Mouse (Mus musculus) MN1 (cell line): ENCODE measurements around the gene Cux1.
"Not testable (repeated sequence)": the region's sequence is repeated elsewhere in the genome, so short reads cannot be mapped to it uniquely, and the experiment has no call there.

Experiments used
- DNase-seq: peaks from one replicate; pipeline ENCODE4 v3.0.0-alpha.2; 2016; ENCODE audit warnings: low spot score

Cux1 gene

DNA sequence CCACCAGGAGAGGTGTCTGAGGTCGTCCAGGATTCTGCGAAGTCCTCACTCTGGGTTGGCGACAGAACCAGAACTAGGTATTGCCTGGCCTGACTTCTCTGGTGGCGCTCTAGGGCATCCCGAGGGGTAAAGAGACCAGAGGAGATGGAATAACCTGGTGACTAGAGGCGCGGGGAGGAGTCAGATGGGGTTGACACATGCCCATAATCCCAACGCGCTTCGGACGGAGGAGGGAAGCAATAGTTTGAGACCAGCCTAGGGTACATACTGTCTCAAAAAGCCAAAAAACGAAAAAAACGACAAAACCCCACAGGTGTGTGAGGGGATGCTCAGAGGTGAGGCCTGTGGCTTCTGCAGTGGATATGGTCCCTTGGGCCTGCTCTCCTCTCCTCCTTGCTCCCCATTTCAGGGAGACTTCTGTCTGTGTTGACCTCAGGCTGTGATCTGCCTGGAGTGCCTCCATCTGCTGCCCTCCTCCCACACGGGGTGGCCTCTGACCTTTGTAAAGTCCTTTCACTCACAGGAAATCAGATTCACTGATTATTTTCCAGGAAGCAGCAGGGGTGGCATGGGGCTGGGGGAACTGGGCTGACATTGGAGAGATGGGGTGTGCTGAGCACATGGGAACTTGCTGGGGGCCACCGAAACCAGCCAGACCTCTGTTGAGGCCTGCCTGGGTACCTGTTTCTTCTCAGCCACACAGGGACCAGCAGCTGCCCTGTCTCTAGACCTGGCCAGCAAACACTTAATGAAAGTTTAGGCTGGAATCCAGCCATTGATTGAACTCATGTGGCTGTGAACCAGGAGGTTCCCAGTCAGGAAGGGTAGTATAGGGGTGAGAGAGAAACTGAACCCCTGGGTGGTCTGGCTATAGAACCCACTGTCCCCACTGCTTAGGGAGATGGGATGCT is 321.5 kb downstream of the Cux1 start:
- peak; percentile 85 for DNase-seq

DNA sequence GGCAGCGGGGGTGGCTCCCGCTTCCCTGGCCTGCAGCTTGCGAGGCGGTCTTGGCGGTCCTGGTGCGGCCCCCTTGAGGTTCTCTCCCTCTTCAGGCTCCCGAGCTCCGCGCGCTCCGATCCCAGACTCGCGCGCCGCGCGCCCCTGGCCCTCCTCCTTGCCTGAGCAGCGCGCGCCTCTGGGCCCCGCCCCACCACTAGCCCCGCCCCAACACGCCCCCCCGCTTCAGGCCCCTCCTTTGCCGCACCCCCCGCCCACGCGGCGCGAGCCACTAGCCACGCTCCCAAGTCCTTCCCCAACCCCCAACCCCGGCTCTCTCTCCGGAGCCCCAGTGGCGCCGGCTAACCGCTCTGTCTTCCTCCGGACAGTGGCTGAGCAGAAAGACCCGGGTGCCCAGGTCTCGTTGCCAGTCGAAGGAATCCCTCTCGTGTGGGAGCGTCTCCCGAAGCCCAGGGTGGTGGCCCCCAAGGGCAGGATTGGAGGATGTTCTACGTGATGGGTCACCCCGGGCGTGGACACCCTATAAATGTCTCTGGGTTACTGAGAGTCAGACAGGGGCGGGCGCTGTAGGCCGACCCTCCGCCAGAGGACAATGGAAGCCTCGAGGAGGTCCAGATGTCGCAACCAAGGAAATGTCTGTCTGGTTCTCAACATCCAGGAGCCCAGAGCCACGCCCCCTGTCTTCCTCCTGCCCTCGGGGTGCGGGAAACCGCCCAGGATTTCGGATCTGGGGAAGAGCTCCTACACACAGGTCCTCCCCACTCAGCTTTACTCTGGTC is 322.3 kb downstream of the Cux1 start:
- DNase-seq = peak; percentile 94

DNA sequence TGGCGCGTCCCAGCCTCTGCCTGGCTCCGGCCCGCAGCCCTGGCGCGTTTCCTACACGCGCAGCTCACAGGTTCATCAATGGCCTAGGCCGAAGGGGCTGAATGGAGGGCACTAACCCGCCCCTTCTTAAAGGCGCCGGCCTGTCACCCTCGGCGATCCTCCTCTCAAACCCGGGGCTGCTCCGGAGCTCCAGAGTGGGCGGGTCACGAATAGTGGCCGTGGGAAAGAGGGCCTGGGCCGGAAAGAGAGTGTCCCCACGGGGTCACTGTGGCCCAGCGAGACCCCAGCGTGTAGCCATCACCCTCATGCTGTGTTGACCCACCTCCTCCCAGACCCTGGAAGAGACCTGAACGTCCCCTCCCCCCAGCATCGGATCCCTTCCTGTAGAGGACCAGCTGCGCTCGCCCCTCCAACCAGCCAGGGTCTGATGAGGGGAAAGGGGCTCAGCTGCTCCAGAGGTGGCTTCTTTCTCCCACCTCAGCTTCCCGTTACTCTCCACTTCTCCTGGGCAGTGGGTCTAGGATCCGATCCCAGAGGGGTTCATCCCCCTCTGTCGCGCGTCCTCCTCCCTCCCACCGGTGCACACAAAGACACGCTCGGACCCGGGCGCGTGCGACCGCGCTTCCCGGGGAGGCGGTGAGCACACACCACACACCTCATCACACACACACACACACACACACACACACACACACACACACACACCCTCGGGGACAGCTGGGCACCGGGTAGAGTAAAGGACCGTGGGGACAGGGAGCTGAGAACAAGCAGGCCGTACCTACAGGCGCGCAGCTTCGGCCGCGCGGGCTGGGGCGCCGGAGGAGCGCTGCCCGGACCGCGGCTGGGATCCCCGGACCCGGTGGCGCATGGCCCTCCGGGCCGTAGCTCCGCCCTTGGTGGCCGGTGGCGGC is 323.2 kb downstream of the Cux1 start:
- DNase-seq = peak; percentile 71

DNA sequence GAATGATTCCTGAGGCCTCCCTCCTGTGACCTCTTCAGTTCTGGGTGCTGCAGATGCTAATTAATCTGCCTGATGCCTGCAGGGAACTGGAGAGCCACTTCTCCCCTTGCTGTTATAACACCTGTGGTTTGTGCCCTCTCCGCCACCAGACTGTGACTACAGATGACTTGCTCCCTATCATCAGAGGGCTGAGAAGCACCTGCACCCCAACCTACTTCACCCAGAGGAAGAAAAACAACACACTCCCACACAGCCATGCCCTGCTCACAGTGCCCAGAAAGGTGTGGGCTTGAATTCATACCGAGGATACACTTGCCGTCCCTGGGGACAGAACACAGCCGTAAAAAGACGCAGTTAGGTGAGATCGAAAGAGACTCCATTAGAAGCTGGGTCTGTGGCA is 326.1 kb downstream of the Cux1 start:
- no peak for DNase-seq

DNA sequence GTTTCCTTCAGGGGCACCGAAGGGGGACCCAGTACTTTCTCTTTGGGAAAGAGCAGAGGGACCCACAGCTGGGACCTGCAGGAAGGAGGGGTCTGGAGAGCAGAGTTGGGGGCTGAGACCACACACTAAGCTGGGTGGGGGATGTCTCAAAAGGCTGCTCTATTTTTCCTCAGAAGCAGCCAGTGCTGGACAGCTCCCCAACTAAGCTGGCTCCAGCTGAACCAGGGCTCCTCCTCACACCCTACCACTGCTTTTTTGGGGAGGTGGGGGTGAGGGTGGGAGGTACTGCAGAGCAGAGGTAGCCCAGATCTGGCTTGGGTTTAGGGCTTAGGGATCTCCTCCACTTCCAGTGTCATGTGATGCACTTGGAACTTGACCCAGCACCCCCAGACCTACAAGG is 326.9 kb downstream of the Cux1 start:
- no peak for DNase-seq

DNA sequence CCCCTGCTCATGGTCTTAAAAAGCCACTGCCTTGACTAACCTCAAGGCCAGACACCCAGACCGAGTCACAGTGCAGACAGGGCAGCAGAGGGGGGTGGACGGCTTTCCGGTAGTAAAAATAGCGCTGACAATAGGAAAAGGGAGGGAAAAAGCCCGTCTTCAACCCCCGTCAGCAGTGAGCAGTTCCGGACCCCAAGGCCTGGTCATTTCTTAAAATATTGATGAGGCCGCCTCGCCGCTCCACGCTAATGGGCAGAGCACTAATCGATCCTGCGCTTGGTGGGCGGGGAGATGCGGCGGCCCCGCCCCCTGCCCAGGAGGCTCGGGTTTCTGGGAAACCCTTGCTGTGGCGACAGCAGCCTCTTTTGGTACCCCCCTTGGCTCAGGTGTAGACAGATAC is 329.7 kb downstream of the Cux1 start:
- no peak for DNase-seq

DNA sequence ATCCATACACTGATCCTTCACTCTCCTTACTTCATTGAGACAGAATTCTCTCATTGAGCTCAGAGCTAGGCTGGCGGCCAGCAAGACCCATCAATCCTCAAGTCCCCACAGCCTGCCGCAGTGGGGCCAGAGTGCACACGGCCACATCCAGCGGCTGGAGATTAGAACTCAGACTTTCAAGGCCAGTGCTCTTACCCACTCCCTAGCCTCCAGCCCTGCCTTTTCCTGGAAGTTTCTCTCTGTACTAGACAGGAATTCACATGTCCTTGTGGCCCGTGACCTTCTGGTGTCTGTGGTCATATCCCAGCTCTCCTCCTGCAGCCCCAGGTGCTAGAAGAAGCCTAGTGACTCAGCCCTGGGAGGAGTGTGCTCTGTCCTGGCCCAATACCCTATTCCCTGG is 330.7 kb downstream of the Cux1 start:
- no peak for DNase-seq

DNA sequence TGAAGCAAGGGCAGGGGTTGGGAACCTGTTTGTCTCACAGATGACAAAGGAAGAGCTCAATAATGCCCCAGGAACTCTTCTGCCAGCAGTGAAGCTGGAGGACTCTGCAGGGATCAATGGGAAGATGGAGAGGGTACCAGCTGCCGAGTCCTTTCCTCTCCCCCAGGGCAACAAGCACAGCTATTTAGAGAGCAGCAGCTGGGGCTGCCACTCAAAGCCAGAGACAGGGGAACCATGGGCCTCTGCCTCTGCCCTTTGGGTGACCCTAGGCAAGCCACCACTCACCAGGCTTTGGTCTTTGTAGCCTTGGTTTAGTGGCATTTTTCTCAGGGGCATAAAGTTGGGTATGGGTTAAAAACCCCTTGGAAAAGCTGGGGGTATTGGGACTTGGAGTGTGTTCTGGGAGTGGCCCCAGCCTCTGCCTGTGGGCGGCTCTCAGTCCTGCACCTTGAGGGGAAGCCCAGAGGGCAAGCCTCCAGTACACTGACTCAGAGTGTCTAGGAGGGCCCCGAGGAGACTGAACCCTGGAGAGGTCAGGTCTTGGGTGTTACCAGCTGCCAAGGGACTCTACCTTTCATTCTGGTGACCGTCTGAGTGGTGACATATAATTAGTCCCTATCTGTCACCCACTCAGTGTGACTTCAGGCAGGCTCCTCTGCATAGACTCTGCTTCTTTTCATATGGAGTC is 336.8 kb downstream of the Cux1 start:
- DNase-seq = no peak

DNA sequence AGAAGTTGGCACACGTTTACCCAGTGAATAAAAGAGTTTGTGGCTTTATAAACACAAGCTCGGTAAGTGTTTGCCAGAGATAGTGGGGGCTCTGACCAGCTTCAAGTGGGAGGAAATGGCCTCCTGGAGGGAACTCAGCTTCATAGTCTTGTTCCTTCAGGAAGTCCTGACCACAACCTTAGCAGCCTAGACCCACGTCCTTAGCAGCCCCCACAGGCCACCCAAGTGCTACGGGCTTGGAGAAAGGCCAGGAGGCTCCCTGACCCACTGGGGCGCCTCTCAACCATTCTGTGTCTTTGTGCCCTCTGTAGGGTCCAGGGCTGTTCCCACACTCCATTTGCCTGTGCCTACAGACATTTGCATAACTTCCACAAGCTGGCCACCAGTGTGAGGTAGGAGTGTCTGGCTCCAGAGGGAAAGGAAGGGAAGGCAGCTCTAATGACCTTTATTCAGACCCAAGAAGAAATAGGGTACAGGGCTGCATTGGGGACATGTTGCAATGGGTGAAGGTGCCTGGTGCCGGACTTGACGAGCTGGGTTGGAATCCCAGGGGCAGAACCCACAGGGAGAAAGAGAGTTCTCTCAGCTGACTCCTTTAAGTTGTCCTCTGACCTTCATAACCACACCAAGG is 340.9 kb downstream of the Cux1 start:
- no peak for DNase-seq

DNA sequence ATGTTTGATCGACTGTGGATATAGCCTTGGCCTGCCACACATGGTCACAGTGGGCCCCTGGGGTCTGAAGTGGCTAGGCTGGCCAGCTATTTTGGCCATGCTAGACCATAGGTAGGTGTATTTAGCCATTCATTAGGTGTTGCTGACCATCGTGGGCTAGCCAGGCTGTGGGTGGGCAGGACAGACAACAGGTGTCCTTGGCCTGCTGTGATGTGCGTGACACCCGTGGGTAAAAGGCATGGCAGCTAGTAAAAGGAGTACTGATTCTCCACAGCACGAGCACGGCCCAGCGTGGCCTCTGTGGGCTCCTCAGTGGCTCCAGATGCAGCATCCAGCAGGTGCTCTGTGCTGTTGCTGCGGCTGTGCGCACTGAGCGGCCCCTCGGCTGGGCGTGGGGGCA is 348.7 kb downstream of the Cux1 start:
- DNase-seq = no peak

DNA sequence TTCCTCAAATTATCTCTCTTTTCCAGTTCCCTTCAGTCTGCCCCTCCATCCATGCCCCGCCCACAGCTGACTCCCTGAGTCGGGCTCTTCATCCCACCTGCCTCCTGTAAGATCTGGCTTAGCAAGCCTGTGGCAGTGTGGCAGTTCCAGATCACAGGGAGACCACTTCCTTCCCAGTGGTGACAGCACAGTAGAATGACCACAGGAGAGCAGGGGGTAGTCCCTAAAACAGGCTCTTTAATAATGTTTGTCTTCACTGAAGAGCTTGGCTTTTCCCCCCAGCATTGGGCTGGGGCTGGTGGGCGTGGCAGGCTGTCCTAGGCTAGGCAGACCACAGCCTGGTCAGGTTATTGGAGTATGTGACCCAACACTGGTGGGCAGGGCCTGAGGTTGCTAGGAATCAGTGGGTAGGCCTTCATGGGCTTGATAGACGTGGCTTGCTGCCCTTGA is 349.3 kb downstream of the Cux1 start:
- DNase-seq = no peak

DNA sequence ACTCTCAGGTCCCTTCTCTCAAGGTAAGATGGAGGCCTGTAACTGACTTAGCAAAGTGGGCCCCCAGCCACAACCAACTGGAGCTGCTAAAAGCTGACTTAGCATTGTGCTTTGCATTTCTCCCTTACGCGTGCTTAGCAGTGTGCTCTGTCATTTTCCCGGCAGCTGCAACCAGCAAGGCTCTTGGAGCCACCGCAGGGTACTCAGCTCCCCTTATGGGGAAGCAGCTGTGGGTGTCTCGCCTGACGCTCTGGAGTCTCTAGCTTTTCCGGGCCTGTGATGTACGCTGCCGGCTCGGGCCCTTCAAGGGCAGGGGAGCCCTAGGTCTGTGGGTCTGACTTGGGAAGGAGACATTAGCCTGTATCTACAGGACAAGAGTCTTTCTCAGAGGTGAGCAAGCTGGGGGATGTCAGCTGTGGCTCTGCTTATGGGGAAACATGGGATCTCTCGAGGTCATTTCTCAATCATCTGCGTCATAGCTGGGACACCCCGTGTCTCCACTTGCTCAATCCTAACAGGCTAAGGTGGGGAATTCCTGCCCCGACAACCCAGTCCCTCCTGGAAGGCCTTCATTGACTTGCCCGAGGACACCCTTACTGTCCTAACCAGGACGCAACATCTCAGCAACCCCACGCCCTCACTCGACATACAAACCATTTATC is 350.2 kb downstream of the Cux1 start:
- no peak for DNase-seq

DNA sequence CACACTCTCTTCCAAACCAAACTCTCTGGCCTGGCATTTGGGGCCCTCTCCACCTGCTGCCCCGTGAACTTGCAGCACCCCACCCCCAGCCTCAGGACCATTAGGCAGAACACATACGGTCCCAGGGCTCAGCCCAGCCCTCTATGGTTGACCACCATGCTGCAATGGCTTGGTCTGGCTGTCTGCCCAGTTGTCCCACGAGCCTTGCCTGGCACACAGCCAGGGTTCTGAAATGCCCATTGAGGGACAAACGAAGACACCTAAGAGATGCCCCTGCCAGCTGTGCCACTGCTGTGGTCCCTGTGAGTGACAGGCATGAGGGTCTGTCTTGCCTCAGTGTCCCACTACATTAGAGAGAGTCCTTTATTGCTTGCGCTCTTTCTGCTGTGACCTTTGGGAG is 351.3 kb downstream of the Cux1 start:
- peak; percentile 62 for DNase-seq

DNA sequence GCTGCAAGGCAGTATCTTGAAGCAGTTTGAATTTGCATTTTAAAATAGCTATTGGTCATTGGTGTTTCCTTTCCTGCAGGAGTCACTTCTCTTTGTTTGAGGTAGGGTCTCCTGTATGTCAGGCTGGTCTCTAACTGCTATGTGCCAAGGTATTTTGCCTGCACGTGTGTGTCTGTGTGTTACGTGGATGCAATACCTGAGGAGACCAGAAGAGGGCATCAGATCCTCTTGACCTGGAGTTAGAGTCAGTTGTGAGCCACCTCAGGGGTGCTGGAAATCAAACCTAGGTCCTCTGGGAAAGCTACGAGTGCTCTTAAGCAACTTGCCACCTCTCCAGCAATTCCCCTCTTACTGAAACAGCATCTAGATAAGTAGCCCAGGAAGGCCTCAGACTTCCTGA is 352.1 kb downstream of the Cux1 start:
- no peak for DNase-seq

DNA sequence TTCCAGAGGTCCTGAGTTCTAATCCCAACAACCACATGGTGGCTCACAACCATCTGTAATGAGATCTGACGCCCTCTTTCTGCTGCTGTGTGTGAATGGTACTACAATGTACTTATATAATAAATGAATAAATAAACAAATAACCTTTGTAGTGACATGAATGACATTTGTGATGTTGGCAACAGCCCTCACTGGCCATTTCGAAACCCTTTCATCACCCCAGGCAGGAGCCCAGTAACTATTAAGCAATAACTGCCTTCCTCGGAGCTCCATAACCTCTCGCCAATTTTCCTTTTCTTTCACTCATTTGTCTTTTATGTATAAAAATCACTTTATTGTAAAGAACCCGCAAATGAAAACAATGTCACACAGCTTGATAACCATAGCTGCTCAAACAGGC is 353.6 kb downstream of the Cux1 start:
- no peak for DNase-seq

DNA sequence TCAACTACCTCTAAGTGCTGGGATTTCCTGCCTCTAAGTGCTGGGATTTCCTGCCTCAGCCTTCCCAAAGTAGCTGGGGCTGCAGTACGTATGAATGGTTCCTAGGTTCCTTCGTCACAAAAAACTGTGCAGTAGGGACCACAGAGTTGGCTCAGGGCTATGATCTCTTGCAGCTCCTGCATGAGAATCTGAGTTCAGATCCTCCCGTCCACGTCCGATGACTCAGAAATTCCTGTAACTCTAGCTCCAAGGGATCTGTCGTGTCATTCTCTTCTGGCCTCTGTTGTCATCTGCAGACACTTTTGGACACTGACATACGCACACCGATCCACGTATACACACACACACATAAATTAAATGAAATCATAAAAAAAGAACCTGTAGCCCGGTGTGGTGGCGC is 354.6 kb downstream of the Cux1 start:
- no peak for DNase-seq

DNA sequence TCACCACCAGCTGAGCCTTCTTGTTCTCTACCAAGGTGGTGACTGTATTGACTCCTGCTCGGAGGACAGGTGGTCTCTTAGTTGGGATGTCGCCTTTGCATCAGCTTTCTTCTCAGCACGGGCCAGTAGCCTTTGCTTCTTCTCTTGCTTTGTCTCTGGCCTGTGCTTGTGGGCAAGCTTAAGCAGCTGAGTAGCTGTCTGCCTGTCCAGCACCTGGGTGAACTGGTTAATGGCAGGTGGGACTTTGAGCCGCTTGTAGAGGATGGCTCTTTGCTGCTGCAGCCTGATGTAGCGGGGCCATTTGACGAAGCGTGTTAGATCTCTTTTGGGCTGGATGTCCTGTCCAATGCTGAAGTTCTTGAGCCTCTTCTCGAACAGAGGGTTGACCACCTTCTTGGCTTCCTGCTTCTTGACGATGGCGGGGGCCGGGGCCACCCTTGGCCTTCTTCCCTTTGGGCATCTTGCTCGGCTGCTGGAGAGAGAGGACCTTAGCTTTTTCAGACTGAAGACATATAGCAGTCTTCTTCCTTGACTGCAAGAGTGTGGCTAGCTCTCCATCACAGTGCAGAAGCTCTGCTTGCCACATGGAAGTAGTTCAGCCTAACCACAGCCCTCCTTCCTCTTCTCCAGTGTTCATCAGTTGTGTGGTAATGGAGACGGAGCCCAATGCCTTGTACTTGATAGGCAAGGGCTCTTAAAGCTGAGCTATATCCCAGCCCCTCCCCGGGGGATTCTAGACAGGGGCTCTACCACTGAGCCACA is 355.8 kb downstream of the Cux1 start:
- not testable (repeated sequence) for DNase-seq

DNA sequence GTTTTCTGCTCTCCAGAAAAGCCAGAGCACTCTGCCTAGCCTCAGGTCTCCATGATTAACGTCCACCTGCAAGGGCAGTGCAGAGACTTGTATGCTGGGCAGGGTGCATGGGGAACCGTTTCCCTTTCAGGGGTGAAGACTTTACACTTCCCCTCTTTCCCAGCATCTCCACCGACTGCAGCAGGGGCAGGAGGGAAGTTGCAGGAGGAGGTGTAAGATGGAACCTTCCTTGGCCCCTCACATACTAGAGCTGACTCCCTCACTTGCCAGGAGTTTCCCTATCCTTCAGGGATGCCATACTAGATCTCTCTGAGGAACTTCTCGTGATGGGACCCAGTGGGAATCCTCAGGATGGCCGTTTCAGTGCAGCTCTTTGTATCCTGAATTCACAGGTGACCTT is 356.7 kb downstream of the Cux1 start:
- no peak for DNase-seq

DNA sequence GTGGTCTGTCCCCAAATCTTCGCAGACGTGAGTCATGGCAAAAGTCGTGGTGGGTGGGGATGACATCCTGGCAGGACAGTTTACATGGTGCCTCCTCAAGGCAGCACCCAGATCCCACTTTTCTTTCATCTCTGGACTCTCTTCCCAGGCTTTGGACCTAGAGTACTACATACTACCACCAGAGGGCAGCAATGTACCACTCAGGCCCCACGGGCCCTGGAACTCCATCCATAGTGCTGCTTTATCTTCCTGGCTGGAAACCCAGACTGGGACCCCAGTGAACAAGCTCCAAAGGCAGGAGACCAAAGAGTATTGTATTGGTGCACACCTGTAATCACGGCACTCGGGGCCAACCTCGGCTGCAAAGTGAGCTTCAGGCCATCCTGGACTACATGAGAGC is 365.5 kb downstream of the Cux1 start:
- peak; percentile 92 for DNase-seq

DNA sequence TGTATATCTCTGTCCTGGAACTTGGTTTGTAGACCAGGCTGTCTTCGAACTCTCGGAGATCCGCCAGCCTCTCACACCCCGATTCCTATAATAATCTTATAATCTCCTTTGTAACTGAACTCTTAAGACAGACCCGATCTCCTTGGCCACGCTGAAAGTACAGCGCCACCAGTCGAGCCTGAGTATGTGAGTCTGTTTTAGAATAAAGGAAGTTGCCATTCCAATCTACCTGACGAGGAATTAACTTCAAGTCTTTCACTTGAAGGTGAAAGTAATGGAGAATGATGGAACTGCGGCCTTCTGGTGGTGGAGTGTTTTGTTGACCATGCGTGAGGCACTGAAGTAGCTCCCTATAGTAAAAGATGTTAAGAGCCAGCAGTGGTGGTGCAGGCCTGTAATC is 367.8 kb downstream of the Cux1 start:
- peak; percentile 58 for DNase-seq
